Mouse (Mus musculus): ENCODE measurements around the gene Gm20897.
"Not testable (repeated sequence)": the region's sequence is repeated elsewhere in the genome, so short reads cannot be mapped to it uniquely, and the experiment has no call there.

The Gm20897 gene

GRCm38 (mm10) chrY:38502138-38502537 lies at the start of gene Gm20897:
Gene Gm20897 (minus strand): TSS chrY:38502238.
- in situ Hi-C loops (cut with MboI): not testable (repeated sequence)
